Mouse (Mus musculus): ENCODE data around the gene Mtmr3. TPM values are rescaled to one million over a fixed set of nuclear protein-coding genes. Genes with fewer than 3 reads are reported as not detected.

Mtmr3 gene
- polyA plus RNA-seq (2015; fragmentation: Nextera tagmentation; extraction: Ambion mirVana): 42.1 and 45.3 TPM in 2 replicates

DNA sequence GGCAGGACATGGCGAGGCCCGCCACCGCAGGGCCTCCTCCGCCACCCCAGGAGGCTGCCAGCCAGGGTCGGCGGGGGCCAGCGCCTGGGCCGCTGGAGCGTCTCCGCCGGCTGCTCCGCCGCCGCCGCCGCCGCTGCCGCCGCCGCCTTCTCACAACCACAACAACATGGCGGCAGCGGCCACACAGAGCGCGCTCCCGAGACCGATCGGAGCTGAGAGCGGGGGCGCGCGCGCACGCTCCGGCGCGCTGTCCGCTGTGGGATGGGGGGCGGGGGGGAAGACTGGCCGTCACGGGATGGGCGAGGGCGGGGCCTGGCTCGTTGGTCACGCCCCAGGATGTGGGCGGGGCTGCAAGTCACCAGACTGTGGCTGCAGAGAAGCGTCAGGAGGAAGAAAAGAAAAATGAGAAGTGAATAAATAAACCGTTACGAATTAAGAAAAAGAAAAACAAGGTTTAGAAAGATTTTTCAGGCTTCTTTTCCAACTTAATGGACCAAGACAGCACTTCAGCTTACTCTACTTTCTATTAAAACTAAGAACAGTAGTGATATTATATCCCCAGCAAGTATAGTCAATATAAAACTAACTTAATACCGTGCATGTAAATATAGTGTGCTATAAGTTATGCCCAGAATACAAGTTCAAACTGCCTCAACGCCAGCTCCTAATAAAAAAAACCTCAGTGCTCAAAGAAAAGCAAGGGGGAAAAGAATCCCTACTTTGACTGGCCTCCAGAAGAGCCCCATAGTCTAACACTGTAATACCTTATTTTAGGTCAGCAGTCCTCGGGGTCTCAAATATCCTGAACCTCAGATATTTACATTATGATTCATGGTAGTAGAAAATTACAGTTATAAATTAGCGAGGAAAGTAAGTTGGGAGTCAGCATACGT, at the start of gene Mtmr3:
TSS of gene Mtmr3 (minus strand) at position 256 of the 893 bp plus-strand sequence.
- Histone ChIP-seq H3K9ac (replicated peaks; ENCODE audit: low read depth, low read length) (peak within 1 kb of the TSS; percentile 99), H3K27ac (ENCODE audit: low read length) (peak within 1 kb of the TSS; percentile 95), H3K9me3 (ENCODE audit: control insufficient read depth, low read length) (no peaks in the 10 kb centered on the region), H3K4me3 (replicated peaks; ENCODE audit: low read length) (peak within 1 kb of the TSS; percentile 98), H3K4me2 (ENCODE audit: low read length) (peak within 1 kb of the TSS; percentile 56), H3K27me3 (replicated peaks; ENCODE audit: control insufficient read depth, insufficient read depth, low read length) (no peaks in the 10 kb centered on the region), H3K4me1 (replicated peaks; ENCODE audit: control insufficient read depth, insufficient read depth, low read length) (peaks cover 14% of the 10 kb centered on the region), H3K36me3 (ENCODE audit: control insufficient read depth, insufficient read depth) (no peaks in the 10 kb centered on the region)
- WGBS: 5% methylated on average over 50 of the region's 53 CpGs
- peak; percentile 93 for ATAC-seq

DNA sequence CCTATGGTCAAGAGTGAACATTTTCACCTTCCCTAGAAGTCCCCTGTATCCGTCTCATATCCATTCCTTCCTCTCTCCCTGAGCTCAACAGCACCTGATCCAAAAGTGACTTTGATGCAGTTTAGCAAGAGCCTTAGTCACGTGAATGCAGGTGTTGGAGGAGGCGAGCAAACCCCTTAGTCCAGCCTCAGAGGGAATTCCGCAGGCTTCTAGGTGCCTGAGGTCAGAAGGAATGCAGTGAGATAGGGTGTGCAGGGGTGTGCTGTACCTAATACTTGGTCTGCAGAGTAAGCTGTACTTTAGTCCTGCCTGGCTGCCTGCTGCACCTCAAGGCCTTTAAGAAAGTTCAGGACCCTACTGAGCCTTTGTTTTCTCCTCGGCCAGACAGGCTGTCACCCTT, 49.1 kb upstream of the Mtmr3 start:
- Histone ChIP-seq H3K9me3 (ENCODE audit: control insufficient read depth, low read length) (no peaks in the 10 kb centered on the region), H3K4me3 (replicated peaks; ENCODE audit: low read length) (no peak overlapping the region), H3K36me3 (ENCODE audit: control insufficient read depth, insufficient read depth) (peaks cover 6% of the 10 kb centered on the region; the same call in 1 of the 2 replicates), H3K27me3 (replicated peaks; ENCODE audit: control insufficient read depth, insufficient read depth, low read length) (no peaks in the 10 kb centered on the region), H3K4me2 (ENCODE audit: low read length) (no peak overlapping the region), H3K9ac (replicated peaks; ENCODE audit: low read depth, low read length) (no peak overlapping the region), H3K4me1 (replicated peaks; ENCODE audit: control insufficient read depth, insufficient read depth, low read length) (peaks cover 5% of the 10 kb centered on the region), H3K27ac (ENCODE audit: low read length) (no peak overlapping the region)
- ATAC-seq: no peak
- WGBS: 58% methylated on average over 5 of the region's 5 CpGs

DNA sequence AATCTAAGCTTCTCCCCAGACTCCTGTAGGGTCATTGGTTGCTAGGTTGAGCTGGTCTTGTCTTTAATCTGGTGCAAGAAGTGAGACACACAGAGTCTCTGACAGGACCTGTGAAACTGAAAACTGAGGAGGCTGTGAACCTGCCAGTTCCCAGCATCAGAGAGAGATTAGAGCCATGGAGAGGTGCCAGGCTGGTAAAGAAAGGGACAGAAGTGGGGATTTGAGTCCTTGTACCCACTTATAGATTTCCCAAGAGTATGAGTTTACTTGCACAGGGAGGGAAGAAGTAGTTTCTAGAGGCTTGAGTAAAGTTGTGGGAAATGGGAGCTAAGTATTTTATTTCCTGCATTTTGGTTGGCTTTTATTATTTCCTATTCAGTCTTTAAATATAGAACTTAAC, 46.5 kb upstream of the Mtmr3 start:
- peaks cover 11% of the 10 kb centered on the region for H3K4me1 ChIP-seq (replicated peaks; ENCODE audit: control insufficient read depth, insufficient read depth, low read length)
- no peaks in the 10 kb centered on the region for H3K36me3 ChIP-seq (ENCODE audit: control insufficient read depth, insufficient read depth)
- no peak overlapping the region for H3K4me2 ChIP-seq (ENCODE audit: low read length)
- ATAC-seq: no peak
- H3K9me3 ChIP-seq (ENCODE audit: control insufficient read depth, low read length): no peaks in the 10 kb centered on the region
- H3K4me3 ChIP-seq (replicated peaks; ENCODE audit: low read length): no peak overlapping the region
- no peak overlapping the region for H3K9ac ChIP-seq (replicated peaks; ENCODE audit: low read depth, low read length)
- no peaks in the 10 kb centered on the region for H3K27me3 ChIP-seq (replicated peaks; ENCODE audit: control insufficient read depth, insufficient read depth, low read length)
- no peak overlapping the region for H3K27ac ChIP-seq (ENCODE audit: low read length)

DNA sequence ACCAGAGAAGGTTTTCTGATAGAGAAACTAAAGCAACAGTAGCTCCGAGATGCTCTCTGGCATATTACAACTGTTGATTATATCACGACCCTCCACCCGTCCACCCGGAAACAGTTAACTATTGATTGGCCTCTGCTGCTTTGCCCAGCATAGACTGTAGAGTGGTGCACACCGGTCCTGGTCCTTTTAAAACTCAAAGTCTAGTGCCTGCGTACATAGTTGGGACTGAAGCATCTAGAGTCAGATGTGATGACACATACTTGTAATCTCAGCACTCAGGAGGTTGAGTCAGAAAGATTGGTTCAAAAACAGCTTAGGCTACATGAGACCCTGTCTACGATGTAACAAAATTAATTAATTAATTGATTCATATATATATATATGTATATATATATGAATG, 43.6 kb upstream of the Mtmr3 start:
- Histone ChIP-seq H3K9me3 (ENCODE audit: control insufficient read depth, low read length) (no peaks in the 10 kb centered on the region), H3K36me3 (ENCODE audit: control insufficient read depth, insufficient read depth) (no peaks in the 10 kb centered on the region), H3K4me1 (replicated peaks; ENCODE audit: control insufficient read depth, insufficient read depth, low read length) (peaks cover 11% of the 10 kb centered on the region), H3K4me2 (ENCODE audit: low read length) (peak overlapping the region; percentile 86), H3K27ac (ENCODE audit: low read length) (no peak overlapping the region), H3K9ac (replicated peaks; ENCODE audit: low read depth, low read length) (peak overlapping the region; percentile 81), H3K4me3 (replicated peaks; ENCODE audit: low read length) (peak overlapping the region; percentile 79), H3K27me3 (replicated peaks; ENCODE audit: control insufficient read depth, insufficient read depth, low read length) (no peaks in the 10 kb centered on the region)
- ATAC-seq: peak; percentile 24; the same call in 1 of the 2 replicates
- WGBS: 26% methylated on average over 7 of the region's 7 CpGs

DNA sequence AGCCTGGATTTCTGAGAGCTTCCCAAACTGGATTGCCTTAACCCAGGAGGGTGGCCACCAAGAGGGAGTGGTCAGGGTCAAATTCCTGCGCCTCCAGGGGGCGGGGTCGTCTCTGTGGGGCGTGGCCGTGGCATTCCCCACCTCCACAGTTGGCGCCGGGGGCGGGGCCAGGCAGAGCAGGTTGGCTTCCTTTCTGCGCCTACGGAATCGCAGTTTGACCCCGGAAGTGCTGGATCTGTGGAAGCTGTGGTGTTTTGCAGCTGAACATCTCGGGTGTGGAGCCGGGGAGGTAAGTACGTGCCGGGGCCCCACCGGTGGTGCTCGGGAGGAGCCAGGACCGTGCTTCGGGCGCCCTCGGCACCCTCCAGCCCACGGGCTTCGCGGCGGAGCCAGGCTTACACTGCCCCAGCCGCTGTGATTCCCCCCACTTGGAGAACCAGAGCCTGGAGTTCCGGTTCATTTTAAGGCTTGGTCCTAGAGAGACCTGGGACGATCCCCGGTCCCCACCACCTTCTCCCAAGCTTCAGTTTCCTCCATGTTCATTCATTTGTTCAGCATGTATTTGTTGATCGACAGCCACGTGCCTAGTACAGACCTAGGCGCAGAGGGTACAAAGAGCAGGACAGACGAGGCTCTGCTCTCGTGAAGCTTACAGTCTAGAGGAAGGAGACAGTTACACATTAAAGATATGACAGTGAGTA, 43.0 kb upstream of the Mtmr3 start, which contains the start of gene Ascc2:
TSS of gene Ascc2 (plus strand) at position 214 of the 701 bp plus-strand sequence.
- Histone ChIP-seq H3K4me3 (replicated peaks; ENCODE audit: low read length) (peak within 1 kb of the TSS; percentile 79), H3K27ac (ENCODE audit: low read length) (0 out of 2 replicates have a peak within 1 kb of the TSS, but pooled peaks have one; percentile 34), H3K36me3 (ENCODE audit: control insufficient read depth, insufficient read depth) (no peaks in the 10 kb centered on the region), H3K9me3 (ENCODE audit: control insufficient read depth, low read length) (no peaks in the 10 kb centered on the region), H3K4me2 (ENCODE audit: low read length) (peak within 1 kb of the TSS; percentile 86), H3K4me1 (replicated peaks; ENCODE audit: control insufficient read depth, insufficient read depth, low read length) (peaks cover 11% of the 10 kb centered on the region), H3K9ac (replicated peaks; ENCODE audit: low read depth, low read length) (peak within 1 kb of the TSS; percentile 81), H3K27me3 (replicated peaks; ENCODE audit: control insufficient read depth, insufficient read depth, low read length) (no peaks in the 10 kb centered on the region)
- under 1% methylated on average over 35 of the region's 35 CpGs for WGBS
- peak; percentile 92 for ATAC-seq

DNA sequence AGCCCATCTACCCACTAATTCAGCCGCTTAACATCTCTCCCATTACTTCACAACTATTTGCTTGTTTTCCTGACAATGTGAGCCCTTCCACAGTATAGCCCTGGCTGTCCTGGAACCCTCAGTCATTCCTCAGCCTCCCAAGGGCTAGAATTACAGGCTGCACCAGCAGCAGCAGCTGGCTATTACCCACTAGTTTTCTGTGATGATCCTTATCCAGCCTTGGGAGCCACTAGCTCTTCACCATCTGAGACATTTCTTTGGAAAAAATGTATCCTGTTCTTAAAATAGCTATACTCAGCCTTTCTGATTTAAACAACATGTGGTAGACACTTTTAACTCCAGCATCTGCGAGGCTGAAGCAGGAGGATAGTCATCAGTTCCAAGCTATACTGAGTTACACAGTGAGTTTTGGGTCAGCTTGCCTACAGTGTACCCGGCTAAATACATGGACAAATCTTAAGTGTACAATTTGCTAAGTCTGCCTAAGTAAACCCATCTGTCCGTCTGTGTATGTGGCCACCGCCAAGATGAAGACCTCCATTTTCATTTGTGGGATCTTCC, 42.2 kb upstream of the Mtmr3 start:
- Histone ChIP-seq H3K36me3 (ENCODE audit: control insufficient read depth, insufficient read depth) (no peaks in the 10 kb centered on the region), H3K27me3 (replicated peaks; ENCODE audit: control insufficient read depth, insufficient read depth, low read length) (no peaks in the 10 kb centered on the region), H3K9me3 (ENCODE audit: control insufficient read depth, low read length) (no peaks in the 10 kb centered on the region), H3K9ac (replicated peaks; ENCODE audit: low read depth, low read length) (no peak overlapping the region), H3K4me1 (replicated peaks; ENCODE audit: control insufficient read depth, insufficient read depth, low read length) (peaks cover 11% of the 10 kb centered on the region), H3K4me3 (replicated peaks; ENCODE audit: low read length) (peak overlapping the region; percentile 79), H3K27ac (ENCODE audit: low read length) (no peak overlapping the region), H3K4me2 (ENCODE audit: low read length) (peak overlapping the region; percentile 86)
- no peak for ATAC-seq
- WGBS: 57% methylated on average over 5 of the region's 5 CpGs

DNA sequence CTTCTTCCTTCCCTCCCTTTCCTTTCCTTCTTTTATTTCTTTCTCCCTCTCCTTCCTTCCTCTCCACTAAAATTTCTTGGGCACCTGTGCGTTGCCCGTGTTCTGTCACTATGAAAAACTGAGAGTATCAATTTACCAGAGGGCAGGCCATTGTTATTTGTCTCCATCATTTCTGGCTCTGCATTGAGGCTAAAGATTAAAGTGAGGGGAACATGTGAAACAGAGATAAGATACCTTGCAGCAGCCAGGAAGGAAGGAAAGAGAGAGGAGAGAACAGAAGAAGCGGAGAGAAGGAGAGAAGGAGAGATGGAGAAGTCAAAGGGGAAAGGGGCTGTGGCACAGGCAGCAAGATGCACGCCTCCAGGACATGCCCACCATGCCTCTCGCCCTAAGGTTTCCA, 39.7 kb upstream of the Mtmr3 start:
- H3K4me2 ChIP-seq (ENCODE audit: low read length): no peak overlapping the region
- H3K9me3 ChIP-seq (ENCODE audit: control insufficient read depth, low read length): no peaks in the 10 kb centered on the region
- ATAC-seq: no peak
- H3K9ac ChIP-seq (replicated peaks; ENCODE audit: low read depth, low read length): no peak overlapping the region
- WGBS: 68% methylated on average over 5 of the region's 5 CpGs
- no peak overlapping the region for H3K27ac ChIP-seq (ENCODE audit: low read length)
- H3K36me3 ChIP-seq (ENCODE audit: control insufficient read depth, insufficient read depth): no peaks in the 10 kb centered on the region
- no peaks in the 10 kb centered on the region for H3K27me3 ChIP-seq (replicated peaks; ENCODE audit: control insufficient read depth, insufficient read depth, low read length)
- H3K4me1 ChIP-seq (replicated peaks; ENCODE audit: control insufficient read depth, insufficient read depth, low read length): peaks cover 11% of the 10 kb centered on the region
- H3K4me3 ChIP-seq (replicated peaks; ENCODE audit: low read length): no peak overlapping the region

DNA sequence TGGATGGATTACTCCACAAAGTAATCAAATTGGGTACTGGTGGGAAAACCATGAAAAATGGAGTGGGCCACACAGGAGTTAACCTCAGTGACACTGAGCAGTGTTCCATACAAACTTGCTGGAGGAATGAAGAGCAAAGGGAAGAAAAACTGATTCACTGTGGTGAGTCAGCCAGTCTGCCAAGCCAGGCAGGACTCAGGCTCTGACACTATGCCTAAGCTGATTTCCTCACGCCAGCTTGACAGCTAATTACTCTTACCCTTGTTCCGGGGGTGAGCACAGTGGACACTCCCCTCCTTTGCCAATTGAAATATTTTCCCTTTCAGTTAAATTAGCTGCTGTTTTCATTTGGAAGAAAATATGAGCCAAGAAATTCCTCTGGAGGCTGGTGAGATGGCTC, 38.8 kb upstream of the Mtmr3 start:
- H3K4me3 ChIP-seq (replicated peaks; ENCODE audit: low read length): no peak overlapping the region
- H3K27me3 ChIP-seq (replicated peaks; ENCODE audit: control insufficient read depth, insufficient read depth, low read length): no peaks in the 10 kb centered on the region
- WGBS: 41% methylated on average over 2 of the region's 2 CpGs
- no peak overlapping the region for H3K9ac ChIP-seq (replicated peaks; ENCODE audit: low read depth, low read length)
- no peak for ATAC-seq
- no peak overlapping the region for H3K4me2 ChIP-seq (ENCODE audit: low read length)
- no peaks in the 10 kb centered on the region for H3K9me3 ChIP-seq (ENCODE audit: control insufficient read depth, low read length)
- H3K36me3 ChIP-seq (ENCODE audit: control insufficient read depth, insufficient read depth): no peaks in the 10 kb centered on the region
- peaks cover 3% of the 10 kb centered on the region for H3K4me1 ChIP-seq (replicated peaks; ENCODE audit: control insufficient read depth, insufficient read depth, low read length)
- H3K27ac ChIP-seq (ENCODE audit: low read length): no peak overlapping the region

DNA sequence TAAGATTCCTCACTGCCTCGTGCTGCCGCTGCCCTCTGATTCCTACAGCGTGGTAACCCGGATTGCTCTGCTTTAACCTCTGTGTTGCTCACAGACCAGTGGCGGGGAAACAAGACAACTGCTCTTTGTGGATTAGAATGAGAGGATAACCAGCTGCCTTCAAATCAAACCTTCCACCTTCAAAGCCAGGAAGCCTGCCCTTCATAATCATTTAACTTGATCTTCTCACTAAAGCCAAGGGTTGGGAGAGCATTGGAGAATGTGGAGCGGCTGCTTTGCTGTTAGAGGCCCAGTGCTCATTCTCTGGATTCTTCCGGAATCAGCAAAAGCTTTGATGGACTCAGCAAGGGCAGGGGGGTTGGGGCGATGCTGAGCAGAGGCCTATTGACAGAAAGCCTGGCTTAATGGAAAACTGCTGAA, 35.2 kb upstream of the Mtmr3 start:
- no peak overlapping the region for H3K9ac ChIP-seq (replicated peaks; ENCODE audit: low read depth, low read length)
- no peaks in the 10 kb centered on the region for H3K4me1 ChIP-seq (replicated peaks; ENCODE audit: control insufficient read depth, insufficient read depth, low read length)
- no peak for ATAC-seq
- no peaks in the 10 kb centered on the region for H3K36me3 ChIP-seq (ENCODE audit: control insufficient read depth, insufficient read depth)
- H3K4me2 ChIP-seq (ENCODE audit: low read length): no peak overlapping the region
- H3K9me3 ChIP-seq (ENCODE audit: control insufficient read depth, low read length): no peaks in the 10 kb centered on the region
- H3K27me3 ChIP-seq (replicated peaks; ENCODE audit: control insufficient read depth, insufficient read depth, low read length): no peaks in the 10 kb centered on the region
- no peak overlapping the region for H3K4me3 ChIP-seq (replicated peaks; ENCODE audit: low read length)
- H3K27ac ChIP-seq (ENCODE audit: low read length): no peak overlapping the region
- 42% methylated on average over 8 of the region's 8 CpGs for WGBS

All from forebrain, embryonic 16.5 days (tissue).